Mouse (Mus musculus) olfactory bulb, adult 2 months (tissue): Measurements from ENCODE around the gene Coq10b.

Source experiments
- CTCF ChIP-seq: fragments of 200-500 bp; IDR thresholded peaks from 2 replicates; pipeline ENCODE4 v1.5.1; 2012; ENCODE audit warnings: low read depth, mild to moderate bottlenecking, low read length, moderate library complexity; ENCODE audit not compliant: insufficient read depth
- POLR2A ChIP-seq: fragments of 200-500 bp; IDR thresholded peaks from 2 replicates; pipeline ENCODE4 v1.6.1; 2012; ENCODE audit warnings: mild to moderate bottlenecking, low read depth, low read length, moderate library complexity; ENCODE audit not compliant: insufficient read depth

GRCm38 (mm10) chr1:55021907-55022306, 30.7 kb upstream of the Coq10b start:
- TF ChIP-seq CTCF (no peak), POLR2A (no peak)
